Mouse (Mus musculus): Measurements from ENCODE around the gene Mdm2.
"Not testable (repeated sequence)": the region's sequence is repeated elsewhere in the genome, so short reads cannot be mapped to it uniquely, and the experiment has no call there.

Mdm2 gene

DNA sequence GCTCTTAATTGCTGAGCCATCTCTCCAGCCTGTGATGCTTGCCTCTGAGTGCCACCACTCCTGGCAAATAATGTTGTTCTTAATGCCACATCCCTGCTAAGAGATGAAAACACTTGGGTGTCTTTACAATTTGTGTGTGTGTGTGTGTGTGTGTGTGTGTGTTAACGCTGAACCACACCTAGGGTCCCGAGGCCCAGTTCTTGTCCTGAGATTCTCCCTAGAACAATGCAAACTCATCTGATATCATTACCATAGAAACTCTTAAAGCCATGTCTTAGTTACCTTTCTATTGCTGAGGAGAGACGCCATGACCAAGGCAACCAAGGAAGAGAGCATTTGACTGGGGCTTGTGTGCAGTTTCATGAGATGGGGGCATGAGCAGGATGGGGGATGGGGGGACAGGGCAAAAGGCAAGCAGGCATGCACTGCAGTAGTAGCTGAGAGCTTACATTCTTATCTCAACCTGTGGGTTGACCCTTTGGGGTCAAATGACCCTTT, 3.5 kb upstream of the Mdm2 start:
- no peak for DNase-seq (ENCODE audit: low read depth, low spot score)

DNA sequence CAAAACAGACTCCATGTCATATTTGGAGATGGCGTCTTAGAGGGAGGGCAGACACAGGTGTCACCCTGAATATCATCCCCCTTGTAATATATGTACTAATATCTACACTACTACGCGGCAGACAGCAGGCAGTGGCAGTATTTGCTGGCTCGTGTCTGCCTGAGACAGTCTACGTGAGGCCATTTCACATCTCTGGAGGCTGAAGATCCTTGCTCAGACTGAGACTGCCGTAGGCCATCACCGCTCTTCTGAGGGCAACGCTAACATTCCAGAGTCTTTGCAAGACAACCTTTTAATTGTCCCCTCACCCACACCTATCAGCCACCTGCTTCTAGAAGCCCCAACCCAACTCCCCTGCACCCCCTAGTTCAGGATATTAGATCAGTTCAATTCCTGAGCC, 2.9 kb upstream of the Mdm2 start:
- DNase-seq (ENCODE audit: low read depth, low spot score) = no peak

DNA sequence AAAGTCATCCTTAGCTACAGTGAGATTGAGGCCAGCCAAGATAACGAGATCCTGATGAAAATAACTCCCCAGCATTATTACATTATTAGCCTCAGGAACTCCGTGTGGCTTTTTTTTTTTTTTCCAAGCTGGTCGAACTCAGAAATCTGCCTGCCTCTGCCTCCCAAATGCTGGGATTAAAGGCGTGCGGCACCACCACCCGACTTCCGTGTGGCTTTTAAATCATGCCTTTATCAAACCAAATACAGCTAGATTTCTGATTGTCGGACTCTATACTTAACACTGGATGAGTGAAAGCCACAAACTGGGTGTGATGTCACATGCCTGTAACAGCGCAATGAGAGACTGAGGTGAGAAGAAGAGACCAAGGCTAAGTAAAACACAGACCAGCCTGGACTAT, 2.3 kb upstream of the Mdm2 start:
- no peak for DNase-seq (ENCODE audit: low read depth, low spot score)

DNA sequence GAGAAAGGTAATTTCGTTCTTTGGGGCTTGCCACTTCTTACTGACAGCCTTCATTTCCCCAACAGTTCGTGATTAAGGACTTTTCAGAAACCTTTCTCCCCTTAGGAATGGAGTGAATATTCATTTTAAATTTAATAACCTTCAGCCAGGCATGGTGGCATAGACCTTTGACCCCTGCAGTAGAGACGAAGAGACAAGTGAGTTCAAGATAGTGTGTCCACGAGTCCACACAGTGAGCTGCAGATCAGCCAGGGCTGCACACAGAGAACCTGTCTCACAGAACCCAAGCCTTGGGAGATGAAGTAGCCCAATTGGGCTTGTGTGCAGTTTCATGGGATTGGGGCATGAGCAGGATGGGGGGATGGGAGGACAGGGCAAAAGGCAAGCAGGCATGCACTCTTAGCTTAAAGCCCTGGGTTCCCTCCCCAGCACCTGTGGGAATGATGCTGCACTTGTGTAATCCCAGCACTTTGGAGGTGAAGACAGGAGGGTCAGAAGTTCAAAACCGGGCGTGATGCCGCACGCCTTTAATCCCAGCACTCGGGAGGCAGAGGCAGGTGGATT, 1.7 kb upstream of the Mdm2 start:
- no peak for DNase-seq (ENCODE audit: low read depth, low spot score)

DNA sequence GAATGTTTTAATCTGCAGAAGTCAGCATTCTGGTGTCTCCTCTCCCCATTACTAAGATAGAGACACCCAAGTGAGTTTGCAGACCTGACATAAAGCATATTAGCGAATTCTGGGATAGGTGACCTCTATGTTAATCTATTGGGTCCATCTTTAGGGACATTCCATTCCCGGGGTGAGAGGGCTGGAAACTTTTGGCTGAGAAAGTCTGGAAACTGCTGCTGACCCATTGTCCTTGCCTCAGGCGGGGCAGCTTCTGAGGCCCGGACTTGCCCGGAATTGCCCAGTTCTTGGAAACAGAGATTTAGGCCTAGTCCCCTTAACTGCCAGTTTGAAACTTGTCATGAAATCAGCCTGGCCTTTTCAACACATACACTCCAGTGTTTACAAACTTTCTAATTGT, 850 bp upstream of the Mdm2 start:
- no peak for DNase-seq (ENCODE audit: low read depth, low spot score)

DNA sequence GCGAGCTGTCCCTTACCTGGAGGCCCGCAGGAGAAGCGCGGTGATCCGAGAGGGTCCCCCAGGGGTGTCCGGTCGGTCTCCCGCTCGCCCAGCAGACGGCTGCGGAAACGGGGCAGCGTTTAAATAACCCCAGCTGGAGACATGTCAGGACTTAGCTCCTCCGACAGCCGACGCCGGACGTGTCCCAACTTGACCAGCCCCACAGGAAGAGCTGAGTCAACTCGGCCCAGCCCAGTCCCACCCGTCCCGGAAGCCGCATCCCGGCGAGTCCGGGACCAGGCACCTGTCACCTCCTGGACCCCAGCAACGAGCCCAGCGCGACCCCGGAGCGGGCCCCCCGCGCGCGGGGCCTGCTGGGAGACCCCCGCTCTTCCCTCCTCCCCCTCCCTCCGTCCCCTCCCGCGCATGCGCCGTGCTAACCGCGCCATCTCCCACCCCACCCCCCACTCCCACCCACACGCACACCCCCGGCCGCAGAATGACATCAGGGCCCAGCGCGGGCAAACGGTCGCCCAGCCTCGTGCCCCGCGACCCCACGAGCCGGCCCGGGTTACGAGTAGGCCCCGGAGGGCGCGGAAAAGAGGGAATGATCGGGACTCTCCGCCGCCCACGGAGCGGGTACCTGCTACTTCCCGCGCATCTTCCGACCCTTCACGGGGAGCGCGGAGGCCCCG, 491 bp downstream of the Mdm2 start:
- DNase-seq (ENCODE audit: low read depth, low spot score) = peak; percentile 88

DNA sequence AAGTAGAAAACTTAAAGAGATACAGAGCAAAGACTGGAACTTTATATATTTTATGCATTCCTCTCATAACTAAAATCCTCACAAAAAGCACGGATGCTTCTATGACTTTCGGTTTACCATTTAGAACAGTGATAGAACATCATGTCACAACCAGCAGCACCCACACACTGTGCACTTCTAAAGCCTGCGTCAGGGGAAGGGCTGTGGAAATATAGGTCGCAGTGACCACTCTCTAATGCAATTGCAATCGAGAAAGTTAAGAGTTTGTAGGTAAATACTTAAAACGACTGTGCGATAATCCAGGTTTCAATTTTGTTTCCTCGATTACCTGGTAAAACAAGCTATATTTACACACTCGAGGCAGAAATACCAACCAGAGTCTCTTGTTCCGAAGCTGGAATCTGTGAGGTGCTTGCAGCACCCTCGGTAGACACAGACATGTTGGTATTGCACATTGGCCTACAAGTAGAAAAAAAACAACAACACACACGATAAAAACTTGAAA, 1.2 kb downstream of the Mdm2 start:
- DNase-seq (ENCODE audit: low read depth, low spot score) = no peak

DNA sequence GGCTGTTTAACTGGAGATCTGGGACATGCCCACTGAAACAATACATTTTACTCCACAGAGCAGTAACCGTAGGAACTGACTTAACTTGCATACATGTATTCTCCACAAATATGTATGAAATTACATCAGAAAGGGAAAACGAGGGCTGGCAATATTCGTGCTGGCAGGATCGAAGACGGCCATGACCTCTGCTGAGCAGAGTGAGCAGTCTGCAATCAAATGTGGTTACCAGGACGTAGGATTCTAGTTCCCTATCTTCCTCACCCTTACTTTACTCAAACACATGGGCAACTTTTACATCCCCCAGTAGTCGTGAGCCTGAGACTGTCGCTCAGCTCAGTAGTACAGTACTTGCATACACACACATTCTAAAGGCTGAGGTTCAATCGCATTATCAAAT, 1.7 kb downstream of the Mdm2 start:
- DNase-seq (ENCODE audit: low read depth, low spot score) = no peak

DNA sequence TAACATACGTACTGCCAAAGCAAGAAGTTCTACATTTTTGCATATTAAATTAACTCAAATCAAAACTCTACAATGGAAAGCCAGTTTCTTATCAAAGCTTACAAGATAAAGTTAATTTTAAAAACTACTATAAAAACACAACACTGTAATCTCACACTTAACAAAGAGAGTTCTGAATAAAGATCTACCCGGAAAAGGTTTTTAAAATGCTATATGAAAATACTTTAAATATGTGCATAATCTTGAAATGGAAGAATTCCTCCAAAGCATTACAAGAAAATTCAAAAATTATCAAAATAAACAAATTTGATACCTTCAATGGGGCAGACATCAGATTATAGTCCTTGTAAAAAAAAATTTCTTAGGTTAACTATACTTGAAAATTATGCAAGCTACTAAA, 2.2 kb downstream of the Mdm2 start:
- no peak for DNase-seq (ENCODE audit: low read depth, low spot score)

DNA sequence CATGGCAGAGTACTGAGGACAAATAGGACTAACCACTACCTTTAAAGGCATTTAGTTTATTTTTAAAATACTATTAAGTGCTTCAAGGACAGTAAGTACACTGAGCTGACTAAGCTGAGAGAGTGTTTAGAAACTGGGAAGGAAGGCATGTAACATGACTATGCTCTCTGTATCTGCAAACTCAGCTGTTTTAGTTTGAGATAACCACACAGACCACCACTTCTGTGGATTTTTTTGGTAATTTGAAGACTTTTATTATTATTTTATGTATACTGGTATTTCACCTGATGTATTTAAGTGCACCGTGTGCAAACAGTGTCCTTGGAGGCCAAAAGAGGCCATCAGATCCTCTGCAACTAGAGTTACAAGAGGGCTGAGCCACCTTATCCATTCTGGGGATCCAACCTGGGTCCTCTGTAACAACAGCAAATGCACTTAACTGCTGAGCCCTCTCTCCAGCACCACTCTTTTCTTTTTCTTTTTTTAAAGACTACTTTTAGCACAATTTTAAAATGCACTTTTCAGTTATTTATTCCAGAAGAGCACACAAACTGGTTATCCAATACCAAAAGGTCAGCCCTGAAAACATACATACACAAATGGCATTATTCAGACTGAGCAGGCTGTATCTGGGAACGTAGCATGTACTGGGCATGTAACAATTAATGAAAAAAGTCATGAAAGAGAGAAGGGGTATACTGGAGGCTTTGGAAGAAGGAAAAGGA, 3.3 kb downstream of the Mdm2 start:
- DNase-seq (ENCODE audit: low read depth, low spot score) = no peak

DNA sequence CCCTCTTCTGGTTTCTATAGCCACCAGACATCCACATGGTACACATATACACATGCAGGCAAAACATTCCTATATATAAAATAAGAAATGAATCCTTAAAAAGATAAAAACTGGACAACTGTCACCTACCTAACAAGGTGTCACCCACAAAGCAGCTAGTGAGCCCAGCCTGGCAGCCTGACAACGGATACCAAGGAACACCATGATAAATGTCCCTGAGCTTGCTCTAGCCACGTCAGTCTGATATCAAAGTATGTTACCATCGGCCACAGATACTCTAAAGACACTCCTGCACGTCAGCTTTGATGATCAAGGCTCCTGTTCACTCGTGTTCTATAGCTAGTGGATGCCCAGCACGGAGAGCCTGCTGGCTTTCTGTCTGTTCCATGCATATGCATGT, 4.1 kb downstream of the Mdm2 start:
- no peak for DNase-seq (ENCODE audit: low read depth, low spot score)

DNA sequence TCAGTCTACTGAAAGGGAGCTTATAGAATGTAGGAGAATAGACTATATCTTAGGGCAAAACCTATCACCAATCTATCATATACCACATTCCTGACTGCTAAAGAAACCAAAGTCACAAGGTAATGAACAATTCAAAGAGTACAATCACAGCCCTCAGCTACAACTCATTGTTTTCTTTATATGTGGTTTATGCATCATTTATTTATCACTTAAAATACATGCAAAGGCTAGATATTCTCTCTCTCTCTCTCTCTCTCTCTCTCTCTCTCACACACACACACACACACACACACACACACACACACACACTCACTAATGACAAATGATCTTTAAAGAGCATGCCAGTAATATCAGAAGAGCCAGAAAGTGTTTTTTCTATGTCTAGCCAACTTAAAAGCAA, 4.8 kb downstream of the Mdm2 start:
- DNase-seq (ENCODE audit: low read depth, low spot score) = no peak

DNA sequence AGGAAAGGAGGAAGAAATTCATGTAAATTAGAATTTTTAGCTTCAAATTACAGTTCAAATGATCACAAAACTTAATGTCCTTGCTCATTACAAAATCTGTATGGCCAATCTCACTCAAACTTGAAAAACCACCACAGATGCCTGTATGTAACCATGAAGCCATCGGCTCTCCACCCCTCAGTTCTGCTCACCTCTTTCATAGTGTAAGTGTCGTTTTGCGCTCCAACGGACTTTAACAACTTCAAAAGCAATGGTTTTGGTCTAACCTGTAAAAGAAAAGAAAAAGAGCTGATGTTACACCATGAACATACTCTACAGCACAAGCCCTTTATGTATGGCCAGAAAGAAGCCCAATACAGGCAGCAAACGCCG, 5.6 kb downstream of the Mdm2 start:
- no peak for DNase-seq (ENCODE audit: low read depth, low spot score)

DNA sequence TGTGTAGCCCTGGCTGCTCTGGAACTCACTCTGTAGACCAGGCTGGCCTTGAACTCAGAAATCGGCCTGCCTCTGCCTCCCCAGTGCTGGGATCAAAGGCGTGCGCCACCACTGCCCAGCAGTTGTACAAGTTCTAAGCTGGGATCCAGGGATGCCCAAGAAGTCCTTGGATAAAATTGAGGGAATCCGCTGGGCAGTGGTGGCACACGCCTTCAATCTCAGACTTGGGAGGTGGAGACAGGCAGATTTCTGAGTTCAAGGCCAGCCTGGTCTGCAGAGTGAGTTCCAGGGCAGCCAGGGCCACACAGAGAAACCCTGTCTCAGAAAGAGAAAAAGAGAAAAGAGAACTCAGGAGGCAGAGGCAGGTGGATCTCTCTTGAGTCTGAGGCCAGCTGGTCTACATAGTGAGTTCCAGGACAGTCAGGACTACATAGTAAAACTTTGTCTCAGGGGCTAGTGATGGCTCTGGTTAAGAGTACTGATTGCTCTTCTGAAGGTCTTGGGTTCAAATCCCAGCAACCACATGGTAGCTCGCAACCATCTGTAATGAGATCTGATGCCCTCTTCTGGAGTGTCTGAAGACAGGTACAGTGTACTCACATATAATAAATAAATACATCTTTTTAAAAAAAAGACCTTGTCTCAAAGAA, 6.1 kb downstream of the Mdm2 start:
- DNase-seq (ENCODE audit: low read depth, low spot score) = not testable (repeated sequence)

DNA sequence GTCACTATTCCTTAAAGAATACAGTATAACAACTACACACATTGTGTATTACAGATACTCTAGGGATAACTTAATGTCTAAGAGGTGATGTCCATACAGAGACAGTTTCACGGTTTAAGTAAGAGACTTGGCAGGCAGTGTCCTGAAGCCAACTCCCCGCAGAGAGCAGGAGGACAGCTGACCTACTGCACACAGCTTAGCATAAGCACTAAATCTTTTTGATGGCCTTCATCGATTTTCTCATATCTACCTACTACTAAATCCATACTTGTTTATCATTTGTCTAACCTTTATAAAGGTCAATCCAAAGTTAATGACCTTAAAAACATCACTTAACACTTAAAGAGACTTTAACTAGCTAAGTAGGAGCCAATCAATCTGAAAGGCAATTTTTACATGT, 7.1 kb downstream of the Mdm2 start:
- no peak for DNase-seq (ENCODE audit: low read depth, low spot score)

DNA sequence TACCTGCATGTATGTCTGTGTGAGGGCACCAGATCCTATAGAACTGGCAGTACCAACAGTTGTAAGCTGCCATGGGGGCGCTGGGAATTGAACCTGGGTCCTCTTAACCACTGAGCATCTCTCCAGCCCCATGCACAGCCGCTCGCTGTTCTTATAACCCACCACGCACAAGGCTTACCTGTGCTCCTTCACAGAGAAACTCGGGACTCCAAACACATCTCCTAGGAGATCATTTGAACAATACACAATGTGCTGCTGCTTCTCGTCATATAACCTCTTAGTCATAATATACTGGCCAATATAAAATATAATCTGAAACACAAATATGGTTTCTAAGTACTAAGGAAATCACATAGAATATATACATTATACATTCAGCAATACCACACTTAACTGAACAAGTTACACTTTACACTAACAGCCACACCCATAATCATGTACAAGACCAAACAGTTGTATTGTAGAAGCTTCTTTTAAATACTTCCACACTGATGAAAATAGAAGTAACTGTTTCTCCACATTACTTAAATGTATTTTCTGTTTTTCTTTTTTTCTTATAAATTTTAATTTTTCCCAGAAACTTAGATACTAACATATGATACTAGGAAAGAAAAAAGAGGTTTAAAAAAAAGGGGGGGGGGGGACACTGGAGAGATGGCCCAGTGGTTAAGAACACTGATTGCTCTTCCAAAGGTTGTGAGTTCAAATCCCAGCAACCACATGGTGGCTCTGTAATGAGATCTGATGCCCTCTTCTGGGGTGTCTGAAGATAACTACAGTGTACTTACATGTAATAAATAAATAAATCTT, 8.3 kb downstream of the Mdm2 start:
- DNase-seq (ENCODE audit: low read depth, low spot score) = no peak

DNA sequence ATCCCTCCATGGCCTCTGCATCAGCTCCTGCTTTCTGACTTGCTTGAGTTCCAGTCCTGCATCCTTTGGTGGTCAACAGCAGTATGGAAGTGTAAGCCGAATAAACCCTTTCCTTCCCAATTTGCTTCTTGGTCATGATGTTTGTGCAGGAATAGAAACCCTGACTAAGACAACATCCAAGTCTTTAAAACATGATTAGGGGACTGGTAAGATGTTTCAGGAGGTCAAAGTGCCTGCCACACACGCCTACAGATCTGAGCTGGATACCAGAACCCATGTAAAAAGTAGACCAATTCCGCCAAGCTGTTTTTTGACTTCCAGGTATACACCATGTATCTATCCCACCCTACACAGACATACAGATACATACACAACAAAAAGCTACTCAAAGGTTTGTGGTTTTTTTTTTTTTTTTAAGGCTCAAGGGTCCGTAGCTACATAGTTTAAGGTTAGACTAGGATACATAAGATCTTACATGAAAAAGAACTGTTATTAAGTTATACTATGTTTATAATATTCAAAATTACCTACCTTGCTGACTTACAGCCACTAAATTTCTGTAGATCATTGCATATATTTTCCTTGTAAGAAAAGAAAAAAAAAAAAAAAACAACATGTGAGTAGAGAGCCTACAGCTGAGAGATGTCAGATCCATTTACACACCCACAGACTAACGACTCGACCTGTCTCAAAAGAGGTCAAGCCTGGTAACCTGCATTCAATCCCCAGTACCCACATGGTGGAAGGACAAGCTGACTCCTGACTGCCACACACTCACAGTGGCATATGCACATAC, 9.3 kb downstream of the Mdm2 start:
- DNase-seq (ENCODE audit: low read depth, low spot score) = no peak

DNA sequence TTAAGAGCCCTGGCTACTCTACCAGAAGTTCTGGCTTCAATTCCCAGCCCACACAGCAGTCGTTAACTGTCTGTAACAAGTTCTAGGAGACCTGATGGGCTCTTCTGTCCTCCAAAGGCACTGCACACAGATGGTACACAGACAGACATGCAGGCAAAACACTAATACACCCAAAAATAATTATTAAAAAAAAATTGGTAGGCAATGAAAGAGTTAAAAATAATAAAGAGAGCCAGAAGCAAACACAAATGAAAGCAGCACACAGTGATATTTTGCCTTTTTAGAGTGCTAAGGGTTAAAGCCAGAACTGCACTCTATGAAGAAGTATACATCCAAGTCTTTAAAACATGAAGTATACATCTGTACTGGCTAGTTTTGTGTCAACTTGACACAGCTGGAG, 10.1 kb downstream of the Mdm2 start:
- DNase-seq (ENCODE audit: low read depth, low spot score) = no peak

DNA sequence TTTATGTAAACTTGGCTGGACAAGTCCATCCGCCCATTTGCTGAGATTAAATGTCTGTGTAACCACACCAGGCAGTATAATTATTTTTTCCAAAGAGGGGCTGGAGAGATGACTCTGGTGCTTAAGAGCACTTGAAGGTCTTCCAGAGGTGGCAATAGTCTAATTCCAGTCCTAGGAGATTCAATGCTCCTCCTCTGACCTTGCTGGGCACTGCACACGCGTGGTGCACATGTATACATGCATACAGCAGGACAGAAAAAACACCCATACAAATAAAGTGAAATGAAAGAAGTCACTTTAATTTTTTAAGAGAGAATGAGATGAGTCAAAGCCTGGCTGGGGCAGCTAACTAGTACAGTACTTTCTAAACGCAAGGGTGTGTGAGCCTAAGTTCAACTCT, 10.6 kb downstream of the Mdm2 start:
- no peak for DNase-seq (ENCODE audit: low read depth, low spot score)

DNA sequence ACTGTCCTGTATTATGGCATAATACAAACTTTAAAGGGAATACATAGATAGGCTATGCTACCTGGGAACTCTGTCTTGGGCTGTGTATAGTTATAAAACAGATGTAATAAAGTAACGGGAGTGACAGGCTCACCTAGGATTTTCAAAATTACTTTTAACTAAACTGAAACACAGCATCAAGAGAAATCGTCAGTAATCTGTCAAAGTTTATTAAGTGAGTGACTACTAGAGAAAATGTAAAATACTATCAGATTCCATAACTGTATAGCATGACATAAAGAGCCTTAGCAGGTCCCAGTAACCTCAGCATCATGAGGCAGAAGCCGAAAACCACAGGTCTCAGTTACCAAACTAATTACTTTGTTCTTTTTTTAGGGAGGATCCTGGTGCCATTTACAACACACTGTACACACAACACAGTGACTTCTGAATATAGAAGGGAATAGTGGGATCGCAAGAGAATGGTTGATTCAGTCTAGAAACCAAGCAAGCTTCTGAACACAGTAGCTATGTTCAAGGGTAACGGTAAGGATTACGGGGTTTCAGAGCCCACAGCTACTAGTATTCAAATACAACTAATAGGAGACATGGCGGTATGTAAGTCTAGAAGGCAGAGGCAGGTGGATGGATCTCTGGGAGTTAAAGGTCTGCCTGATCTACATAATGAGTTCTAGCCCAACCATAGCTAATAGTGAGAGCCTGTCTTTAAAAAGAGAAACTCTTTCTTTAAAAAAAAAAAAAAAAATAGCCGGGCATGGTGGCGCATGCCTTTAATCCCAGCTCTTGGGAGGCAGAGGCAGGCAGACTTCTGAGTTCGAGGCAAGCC, 12.0 kb downstream of the Mdm2 start:
- DNase-seq (ENCODE audit: low read depth, low spot score) = no peak
